Mouse (Mus musculus): Measurements from ENCODE around the gene Defb39. TPM values are rescaled to one million over a fixed set of nuclear protein-coding genes. Genes with fewer than 3 reads are reported as not detected.

The Defb39 gene
- not detected in 2 replicates for polyA plus RNA-seq (2014; fragmentation: Nextera tagmentation; extraction: Ambion mirVana)

GRCm38 (mm10) chr8:19064710-19065109 is at the start of gene Defb39:
Defb39 (minus strand) TSS chr8:19064810.
- Histone ChIP-seq H3K36me3 (ENCODE audit: control insufficient read depth, insufficient read depth, low read length) (no peaks in the 10 kb centered on the region), H3K27me3 (replicated peaks; ENCODE audit: control insufficient read depth, insufficient read depth, low read length) (no peaks in the 10 kb centered on the region), H3K27ac (ENCODE audit: low read depth) (no peak within 1 kb of the TSS), H3K9ac (ENCODE audit: low read length) (no peak within 1 kb of the TSS), H3K4me1 (replicated peaks; ENCODE audit: control insufficient read depth, insufficient read depth, low read length) (no peaks in the 10 kb centered on the region), H3K4me3 (ENCODE audit: low read depth, low read length) (no peak within 1 kb of the TSS), H3K9me3 (ENCODE audit: control insufficient read depth, low read length) (no peaks in the 10 kb centered on the region), H3K4me2 (ENCODE audit: low read length) (no peak within 1 kb of the TSS)
- WGBS = 68% methylated on average over 1 of the region's 1 CpGs
- DNase-seq (ENCODE audit: low spot score) = no peak
- no peak for ATAC-seq (replicated peaks; ENCODE audit: low FRiP score, low TSS enrichment, low read depth)

GRCm38 (mm10) chr8:19066013-19066412 is 1.4 kb upstream of the Defb39 start:
- Histone ChIP-seq H3K9me3 (ENCODE audit: control insufficient read depth, low read length) (no peaks in the 10 kb centered on the region), H3K9ac (ENCODE audit: low read length) (no peak overlapping the region), H3K27me3 (replicated peaks; ENCODE audit: control insufficient read depth, insufficient read depth, low read length) (no peaks in the 10 kb centered on the region), H3K4me1 (replicated peaks; ENCODE audit: control insufficient read depth, insufficient read depth, low read length) (no peaks in the 10 kb centered on the region), H3K27ac (ENCODE audit: low read depth) (no peak overlapping the region), H3K4me3 (ENCODE audit: low read depth, low read length) (no peak overlapping the region), H3K4me2 (ENCODE audit: low read length) (no peak overlapping the region), H3K36me3 (ENCODE audit: control insufficient read depth, insufficient read depth, low read length) (no peaks in the 10 kb centered on the region)
- no peak for ATAC-seq (replicated peaks; ENCODE audit: low FRiP score, low TSS enrichment, low read depth)
- DNase-seq (ENCODE audit: low spot score) = no peak
- WGBS = 62% methylated on average over 2 of the region's 2 CpGs

- DNase-seq (ENCODE audit: low spot score) = no peak
- no peak overlapping the region for H3K4me3 ChIP-seq (ENCODE audit: low read depth, low read length)
- H3K36me3 ChIP-seq (ENCODE audit: control insufficient read depth, insufficient read depth, low read length) = no peaks in the 10 kb centered on the region
- H3K4me1 ChIP-seq (replicated peaks; ENCODE audit: control insufficient read depth, insufficient read depth, low read length) = no peaks in the 10 kb centered on the region
- H3K27ac ChIP-seq (ENCODE audit: low read depth) = no peak overlapping the region
- H3K9me3 ChIP-seq (ENCODE audit: control insufficient read depth, low read length) = no peaks in the 10 kb centered on the region
- no peak overlapping the region for H3K4me2 ChIP-seq (ENCODE audit: low read length)
- no peak overlapping the region for H3K9ac ChIP-seq (ENCODE audit: low read length)
- no peak for ATAC-seq (replicated peaks; ENCODE audit: low FRiP score, low TSS enrichment, low read depth)
- no peaks in the 10 kb centered on the region for H3K27me3 ChIP-seq (replicated peaks; ENCODE audit: control insufficient read depth, insufficient read depth, low read length)
Measured at GRCm38 (mm10) chr8:19062891-19063290, 1.7 kb downstream of the Defb39 start.

GRCm38 (mm10) chr8:19045242-19045641 is 19.4 kb downstream of the Defb39 start:
- Histone ChIP-seq H3K4me1 (replicated peaks; ENCODE audit: control insufficient read depth, insufficient read depth, low read length) (no peaks in the 10 kb centered on the region), H3K27me3 (replicated peaks; ENCODE audit: control insufficient read depth, insufficient read depth, low read length) (no peaks in the 10 kb centered on the region), H3K36me3 (ENCODE audit: control insufficient read depth, insufficient read depth, low read length) (no peaks in the 10 kb centered on the region), H3K4me3 (ENCODE audit: low read depth, low read length) (no peak overlapping the region), H3K27ac (ENCODE audit: low read depth) (no peak overlapping the region), H3K9me3 (ENCODE audit: control insufficient read depth, low read length) (no peaks in the 10 kb centered on the region), H3K9ac (ENCODE audit: low read length) (no peak overlapping the region), H3K4me2 (ENCODE audit: low read length) (no peak overlapping the region)
- no peak for DNase-seq (ENCODE audit: low spot score)
- ATAC-seq (replicated peaks; ENCODE audit: low FRiP score, low TSS enrichment, low read depth) = no peak
- WGBS = 95% methylated on average over 14 of the region's 14 CpGs

GRCm38 (mm10) chr8:19026466-19026865 is 38.1 kb downstream of the Defb39 start, which contains the start of gene Defb38:
Defb38 (minus strand) TSS chr8:19026566.
- Histone ChIP-seq H3K9ac (ENCODE audit: low read length) (no peak within 1 kb of the TSS), H3K27me3 (replicated peaks; ENCODE audit: control insufficient read depth, insufficient read depth, low read length) (no peaks in the 10 kb centered on the region), H3K36me3 (ENCODE audit: control insufficient read depth, insufficient read depth, low read length) (no peaks in the 10 kb centered on the region), H3K9me3 (ENCODE audit: control insufficient read depth, low read length) (no peaks in the 10 kb centered on the region), H3K4me2 (ENCODE audit: low read length) (no peak within 1 kb of the TSS), H3K27ac (ENCODE audit: low read depth) (no peak within 1 kb of the TSS), H3K4me1 (replicated peaks; ENCODE audit: control insufficient read depth, insufficient read depth, low read length) (no peaks in the 10 kb centered on the region), H3K4me3 (ENCODE audit: low read depth, low read length) (no peak within 1 kb of the TSS)
- DNase-seq (ENCODE audit: low spot score) (no peak), ATAC-seq (replicated peaks; ENCODE audit: low FRiP score, low TSS enrichment, low read depth) (no peak)
- 88% methylated on average over 1 of the region's 1 CpGs for WGBS

Other genes starting within 250 kb of the Defb39 start
- not detected in 2 replicates for gene Defb40, start 86.6 kb downstream of the Defb39 start, polyA plus RNA-seq (2014; fragmentation: Nextera tagmentation; extraction: Ambion mirVana)
- 0.86 TPM in 1 of 2 replicates, not detected in the other for gene Defb37, start 73.8 kb downstream of the Defb39 start, polyA plus RNA-seq (2014; fragmentation: Nextera tagmentation; extraction: Ambion mirVana)
- not detected in 2 replicates for gene Defb38, start 38.2 kb downstream of the Defb39 start, polyA plus RNA-seq (2014; fragmentation: Nextera tagmentation; extraction: Ambion mirVana)
- not detected in 2 replicates for gene Defb12, start 50.0 kb upstream of the Defb39 start, polyA plus RNA-seq (2014; fragmentation: Nextera tagmentation; extraction: Ambion mirVana)
- gene Defb34, start 58.9 kb upstream of the Defb39 start, polyA plus RNA-seq (2014; fragmentation: Nextera tagmentation; extraction: Ambion mirVana) = not detected in 2 replicates
- not detected in 2 replicates for gene Gm45826, start 76.0 kb upstream of the Defb39 start, polyA plus RNA-seq (2014; fragmentation: Nextera tagmentation; extraction: Ambion mirVana)
- gene Defb14, start 129.5 kb upstream of the Defb39 start, polyA plus RNA-seq (2014; fragmentation: Nextera tagmentation; extraction: Ambion mirVana) = not detected in 2 replicates
- not detected in 2 replicates for gene Defb4, start 133.9 kb upstream of the Defb39 start, polyA plus RNA-seq (2014; fragmentation: Nextera tagmentation; extraction: Ambion mirVana)
- gene Defb6, start 160.7 kb upstream of the Defb39 start, polyA plus RNA-seq (2014; fragmentation: Nextera tagmentation; extraction: Ambion mirVana) = not detected in 2 replicates
- gene Defb46, start 175.1 kb upstream of the Defb39 start, polyA plus RNA-seq (2014; fragmentation: Nextera tagmentation; extraction: Ambion mirVana) = not detected in 2 replicates
- gene Defb5, start 182.8 kb upstream of the Defb39 start, polyA plus RNA-seq (2014; fragmentation: Nextera tagmentation; extraction: Ambion mirVana) = not detected in 2 replicates
- gene Defb3, start 228.6 kb upstream of the Defb39 start, polyA plus RNA-seq (2014; fragmentation: Nextera tagmentation; extraction: Ambion mirVana) = not detected in 2 replicates